Mouse (Mus musculus): Measurements from ENCODE around the gene Cdkal1.

- TF ChIP-seq CTCF (IDR thresholded peaks at IDR 0.05; ENCODE audit: control insufficient read depth, insufficient read depth, insufficient read length) (no peak), CEBPB (IDR thresholded peaks at IDR 0.05; ENCODE audit: low read depth) (no peak), MAX (IDR thresholded peaks at IDR 0.05) (no peak), USF1 (IDR thresholded peaks at IDR 0.05; ENCODE audit: low read depth) (no peak)
Measured at GRCm38 (mm10) chr13:29179861-29180260, 675.6 kb downstream of the Cdkal1 start.
